Mouse (Mus musculus): Measurements from ENCODE around the gene Lrrc17. TPM values are rescaled to one million over a fixed set of nuclear protein-coding genes. Genes with fewer than 3 reads are reported as not detected.
"Not testable (repeated sequence)": the region's sequence is repeated elsewhere in the genome, so short reads cannot be mapped to it uniquely, and the experiment has no call there.

Gene Lrrc17
- polyA plus RNA-seq, 1 experiment from 2014 or later = 3.9 TPM

DNA sequence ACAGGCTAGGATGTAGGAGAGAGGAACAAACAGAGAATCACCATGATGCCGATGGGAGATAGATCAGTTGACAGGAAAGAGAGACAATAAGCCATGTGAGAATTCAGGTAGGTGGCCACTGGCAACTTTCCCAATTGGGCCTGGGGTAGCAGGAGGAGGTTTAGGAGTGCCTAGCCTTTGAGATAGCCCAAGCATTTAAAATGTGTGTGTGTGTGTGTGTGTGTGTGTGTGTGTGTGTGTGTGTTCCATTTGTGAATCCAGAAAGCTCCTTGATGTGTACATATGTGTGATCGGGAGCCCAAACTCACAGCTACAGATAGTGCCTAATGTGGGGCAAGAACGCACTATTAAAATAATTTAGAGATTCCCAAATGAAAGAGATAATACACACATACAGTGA, 34.8 kb downstream of the Lrrc17 start:
- WGBS = 87% methylated on average over 3 of the region's 3 CpGs
- ATAC-seq = no peak
- Histone ChIP-seq H3K9ac (no peak overlapping the region), H3K4me2 (no peak overlapping the region), H3K4me1 (no peaks in the 10 kb centered on the region), H3K27ac (no peak overlapping the region), H3K9me3 (replicated peaks) (no peaks in the 10 kb centered on the region), H3K36me3 (ENCODE audit: poor library complexity, severe bottlenecking) (no peaks in the 10 kb centered on the region), H3K27me3 (no peaks in the 10 kb centered on the region), H3K4me3 (no peak overlapping the region)

- Histone ChIP-seq H3K4me1 (no peaks in the 10 kb centered on the region), H3K27me3 (no peaks in the 10 kb centered on the region), H3K9ac (no peak overlapping the region), H3K4me3 (no peak overlapping the region), H3K36me3 (ENCODE audit: poor library complexity, severe bottlenecking) (no peaks in the 10 kb centered on the region), H3K27ac (no peak overlapping the region), H3K9me3 (replicated peaks) (no peaks in the 10 kb centered on the region), H3K4me2 (no peak overlapping the region)
- ATAC-seq = no peak
- 57% methylated on average over 6 of the region's 6 CpGs for WGBS
Observed at GRCm38 (mm10) chr5:21586763-21587162, 43.4 kb downstream of the Lrrc17 start.

GRCm38 (mm10) chr5:21587683-21588082, 44.3 kb downstream of the Lrrc17 start:
- Histone ChIP-seq H3K4me2 (no peak overlapping the region), H3K9me3 (replicated peaks) (no peaks in the 10 kb centered on the region), H3K4me1 (no peaks in the 10 kb centered on the region), H3K4me3 (no peak overlapping the region), H3K9ac (no peak overlapping the region), H3K27ac (no peak overlapping the region), H3K36me3 (ENCODE audit: poor library complexity, severe bottlenecking) (no peaks in the 10 kb centered on the region), H3K27me3 (no peaks in the 10 kb centered on the region)
- 80% methylated on average over 7 of the region's 7 CpGs for WGBS
- no peak for ATAC-seq

DNA sequence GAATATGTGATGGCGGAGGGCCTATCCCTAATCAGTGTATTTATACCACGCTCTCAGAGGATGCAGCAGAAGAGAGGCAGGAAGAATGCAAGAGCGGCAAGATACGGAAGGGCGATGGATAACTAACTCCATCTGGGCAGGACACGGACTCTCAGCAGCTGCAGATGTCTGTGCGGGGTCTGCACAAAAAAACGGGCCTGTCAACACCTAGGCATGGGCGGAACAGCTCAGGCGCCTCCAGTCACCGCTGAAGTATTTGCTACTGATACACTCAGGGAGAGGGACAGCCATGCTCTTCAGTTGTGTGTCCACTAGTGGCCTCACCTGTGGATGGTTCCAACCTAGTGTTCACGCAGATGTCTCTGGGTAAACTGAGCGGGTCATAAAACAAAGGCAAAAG, 44.9 kb downstream of the Lrrc17 start:
- no peaks in the 10 kb centered on the region for H3K9me3 ChIP-seq (replicated peaks)
- no peaks in the 10 kb centered on the region for H3K36me3 ChIP-seq (ENCODE audit: poor library complexity, severe bottlenecking)
- no peak for ATAC-seq
- 88% methylated on average over 13 of the region's 13 CpGs for WGBS
- no peak overlapping the region for H3K4me2 ChIP-seq
- H3K4me3 ChIP-seq = no peak overlapping the region
- no peak overlapping the region for H3K27ac ChIP-seq
- H3K9ac ChIP-seq = no peak overlapping the region
- H3K27me3 ChIP-seq = no peaks in the 10 kb centered on the region
- no peaks in the 10 kb centered on the region for H3K4me1 ChIP-seq

GRCm38 (mm10) chr5:21592106-21592505, 48.7 kb downstream of the Lrrc17 start:
- no peak overlapping the region for H3K27ac ChIP-seq
- ATAC-seq = no peak
- no peaks in the 10 kb centered on the region for H3K4me1 ChIP-seq
- no peaks in the 10 kb centered on the region for H3K9me3 ChIP-seq (replicated peaks)
- H3K4me2 ChIP-seq = no peak overlapping the region
- no peaks in the 10 kb centered on the region for H3K36me3 ChIP-seq (ENCODE audit: poor library complexity, severe bottlenecking)
- H3K4me3 ChIP-seq = no peak overlapping the region
- WGBS = 90% methylated on average over 2 of the region's 2 CpGs
- H3K27me3 ChIP-seq = no peaks in the 10 kb centered on the region
- no peak overlapping the region for H3K9ac ChIP-seq

- Histone ChIP-seq H3K27ac (no peak overlapping the region), H3K36me3 (ENCODE audit: poor library complexity, severe bottlenecking) (no peaks in the 10 kb centered on the region), H3K4me2 (no peak overlapping the region), H3K9me3 (replicated peaks) (no peaks in the 10 kb centered on the region), H3K27me3 (no peaks in the 10 kb centered on the region), H3K4me3 (no peak overlapping the region), H3K9ac (no peak overlapping the region), H3K4me1 (no peaks in the 10 kb centered on the region)
- WGBS = 94% methylated on average over 9 of the region's 9 CpGs
- no peak for ATAC-seq
Observed at GRCm38 (mm10) chr5:21593201-21593709, 49.9 kb downstream of the Lrrc17 start.

- not testable (repeated sequence) for H3K4me3 ChIP-seq; ATAC-seq; H3K27ac ChIP-seq; H3K4me1 ChIP-seq; H3K27me3 ChIP-seq; H3K9ac ChIP-seq; H3K9me3 ChIP-seq (replicated peaks); H3K4me2 ChIP-seq; H3K36me3 ChIP-seq (ENCODE audit: poor library complexity, severe bottlenecking)
- 85% methylated on average over 2 of the region's 2 CpGs for WGBS
Observed at GRCm38 (mm10) chr5:21599536-21599935, 56.2 kb downstream of the Lrrc17 start.

DNA sequence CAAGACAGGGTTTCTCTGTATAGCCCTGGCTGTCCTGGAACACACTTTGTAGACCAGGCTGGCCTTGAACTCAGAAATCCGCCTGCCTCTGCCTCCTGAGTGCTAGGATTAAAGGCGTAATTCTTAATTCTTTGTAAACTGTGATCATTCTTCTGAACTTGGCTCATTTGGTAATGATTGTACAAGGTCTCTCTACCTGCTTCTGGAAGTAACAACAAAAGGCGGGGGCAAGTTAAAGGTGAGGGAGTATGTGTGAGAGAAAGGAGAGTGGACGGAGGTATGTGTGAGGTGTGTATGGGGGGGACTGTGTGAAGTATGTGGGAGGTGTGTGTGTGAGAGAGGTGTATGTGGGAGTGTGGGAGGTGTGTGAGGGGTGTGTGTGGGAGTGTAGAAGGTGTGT, 56.6 kb downstream of the Lrrc17 start:
- WGBS = 96% methylated on average over 4 of the region's 4 CpGs

DNA sequence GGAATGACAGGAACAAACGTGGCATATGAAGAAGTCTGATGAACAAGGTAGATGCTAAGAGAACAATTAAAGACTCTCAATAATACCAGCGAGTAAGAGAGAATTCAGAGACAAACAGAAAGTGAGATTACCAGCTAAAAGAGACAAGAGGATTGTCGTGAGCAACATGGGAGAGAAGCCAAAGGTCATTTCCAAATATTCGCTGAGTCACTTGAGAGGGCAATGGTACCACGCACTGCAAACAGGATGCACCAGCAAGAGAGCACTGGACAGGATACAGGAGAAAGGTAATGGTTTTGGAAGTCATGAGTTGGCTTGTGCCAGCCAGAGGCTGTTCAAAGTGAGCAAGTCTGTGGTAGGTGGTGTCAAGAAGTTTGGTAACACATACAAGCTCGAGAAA, 62.6 kb downstream of the Lrrc17 start:
- no peak overlapping the region for H3K27ac ChIP-seq
- H3K27me3 ChIP-seq = no peaks in the 10 kb centered on the region
- no peaks in the 10 kb centered on the region for H3K9me3 ChIP-seq (replicated peaks)
- no peak overlapping the region for H3K9ac ChIP-seq
- 73% methylated on average over 6 of the region's 6 CpGs for WGBS
- no peak for ATAC-seq
- no peak overlapping the region for H3K4me3 ChIP-seq
- no peak overlapping the region for H3K4me2 ChIP-seq
- no peaks in the 10 kb centered on the region for H3K36me3 ChIP-seq (ENCODE audit: poor library complexity, severe bottlenecking)
- H3K4me1 ChIP-seq = no peaks in the 10 kb centered on the region

More for the DNA sequence above, 56.6 kb downstream of the Lrrc17 start:
- Histone ChIP-seq H3K4me3 (no peak overlapping the region), H3K4me1 (no peaks in the 10 kb centered on the region), H3K36me3 (ENCODE audit: poor library complexity, severe bottlenecking) (no peaks in the 10 kb centered on the region), H3K4me2 (no peak overlapping the region), H3K27me3 (no peaks in the 10 kb centered on the region), H3K27ac (no peak overlapping the region), H3K9me3 (replicated peaks) (no peaks in the 10 kb centered on the region), H3K9ac (no peak overlapping the region)
- no peak for ATAC-seq

DNA sequence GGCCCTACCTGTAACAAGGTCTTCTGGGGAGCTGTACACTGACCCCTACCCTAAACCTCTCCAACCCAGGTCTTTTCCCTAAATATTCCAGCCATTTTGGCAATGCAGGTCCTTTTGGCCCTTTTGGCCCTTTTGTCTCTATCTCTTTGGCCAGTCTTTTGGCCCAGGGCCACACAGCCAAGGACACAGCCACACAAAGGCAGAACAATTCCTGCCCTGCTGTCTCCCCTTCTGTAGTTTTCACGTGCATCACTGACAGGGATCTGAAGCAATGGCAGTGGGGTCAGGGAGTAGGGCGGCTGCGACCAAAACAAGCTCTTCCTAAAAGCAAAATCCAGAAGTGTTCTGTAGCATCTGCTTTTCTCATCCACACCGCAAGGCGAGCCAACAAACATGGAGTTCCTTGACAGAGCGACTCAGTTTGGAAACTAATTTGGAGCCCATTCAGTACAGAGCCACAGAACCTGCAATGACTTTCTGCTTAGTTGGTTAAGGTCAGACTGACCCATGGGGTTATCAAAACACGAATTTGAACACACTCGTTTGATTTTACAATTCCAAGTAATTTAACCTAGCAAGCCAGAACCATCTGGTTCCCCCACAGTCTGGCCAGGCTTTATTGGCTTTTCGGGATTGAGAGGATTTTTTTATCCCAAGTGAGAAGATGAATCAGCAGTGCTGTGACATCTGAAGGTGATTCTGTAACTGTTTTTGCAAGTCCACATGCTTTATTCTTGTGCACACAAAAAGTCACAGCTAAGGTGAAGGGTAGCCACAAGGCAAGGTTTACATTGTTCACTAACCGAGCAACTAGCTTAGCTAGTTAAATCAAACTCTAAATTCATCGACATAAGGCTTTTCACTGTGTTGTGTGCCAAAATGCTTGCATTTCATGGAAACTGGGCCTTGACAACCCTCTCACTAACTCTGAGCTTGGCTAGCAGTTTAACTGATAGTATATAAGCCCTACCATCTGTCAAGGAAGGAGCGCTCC, 65.2 kb downstream of the Lrrc17 start:
- 79% methylated on average over 12 of the region's 12 CpGs for WGBS
- Histone ChIP-seq H3K4me1 (no peaks in the 10 kb centered on the region), H3K4me2 (no peak overlapping the region), H3K9ac (no peak overlapping the region), H3K36me3 (ENCODE audit: poor library complexity, severe bottlenecking) (no peaks in the 10 kb centered on the region), H3K27me3 (no peaks in the 10 kb centered on the region), H3K4me3 (no peak overlapping the region), H3K9me3 (replicated peaks) (no peaks in the 10 kb centered on the region), H3K27ac (peak overlapping the region; percentile 57; the same call in 1 of the 2 replicates)
- ATAC-seq = peak; percentile 78; the same call in 1 of the 2 replicates

DNA sequence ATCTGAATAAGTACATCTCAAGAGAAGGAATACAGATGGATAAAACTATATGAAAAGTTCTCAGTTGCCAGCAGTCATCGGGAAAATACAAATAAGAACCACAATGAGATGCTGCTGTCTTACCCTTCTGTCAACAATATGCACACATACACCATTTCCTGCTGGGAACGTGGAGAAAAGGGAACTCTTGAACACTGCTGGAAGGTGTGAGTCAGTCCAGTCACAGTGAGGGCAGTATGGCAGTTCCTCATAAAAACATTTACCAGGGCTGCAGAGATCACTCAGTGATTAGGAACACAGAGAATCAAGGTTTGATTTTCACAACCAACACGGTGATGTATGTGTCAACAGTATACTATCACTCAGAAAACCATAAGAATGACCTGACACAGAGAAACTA, 67.6 kb downstream of the Lrrc17 start:
- H3K9me3 ChIP-seq (replicated peaks) = no peaks in the 10 kb centered on the region
- no peak for ATAC-seq
- H3K36me3 ChIP-seq (ENCODE audit: poor library complexity, severe bottlenecking) = no peaks in the 10 kb centered on the region
- no peaks in the 10 kb centered on the region for H3K27me3 ChIP-seq
- 84% methylated on average over 3 of the region's 3 CpGs for WGBS
- no peaks in the 10 kb centered on the region for H3K4me1 ChIP-seq
- no peak overlapping the region for H3K4me2 ChIP-seq
- H3K4me3 ChIP-seq = no peak overlapping the region
- no peak overlapping the region for H3K9ac ChIP-seq
- H3K27ac ChIP-seq = no peak overlapping the region

DNA sequence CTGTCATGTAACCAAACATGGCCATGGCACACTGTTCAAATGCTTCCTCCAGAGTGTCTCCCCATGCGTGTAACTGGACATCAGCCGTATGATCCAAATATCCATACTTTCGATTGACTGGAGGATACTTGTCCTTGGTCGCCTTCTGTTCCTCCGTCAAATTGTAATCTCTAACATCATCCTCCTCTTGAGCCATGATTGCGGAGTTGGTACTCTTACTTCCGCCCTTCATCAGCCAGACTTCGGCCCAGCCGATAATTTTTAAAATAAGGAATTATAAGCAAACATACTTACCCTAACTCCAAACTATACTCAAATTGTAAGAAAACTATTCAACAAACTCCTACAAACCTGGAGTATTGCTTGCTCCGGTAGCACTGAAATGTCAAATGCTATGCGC, 70.9 kb downstream of the Lrrc17 start:
- not testable (repeated sequence) for H3K4me3 ChIP-seq; H3K9me3 ChIP-seq (replicated peaks)
- 98% methylated on average over 11 of the region's 11 CpGs for WGBS

More for the DNA sequence above, 70.9 kb downstream of the Lrrc17 start:
- not testable (repeated sequence) for H3K9ac ChIP-seq; H3K4me2 ChIP-seq; ATAC-seq; H3K36me3 ChIP-seq (ENCODE audit: poor library complexity, severe bottlenecking); H3K27ac ChIP-seq; H3K4me1 ChIP-seq; H3K27me3 ChIP-seq

Data from forebrain, embryonic 13.5 days (tissue).